Mouse (Mus musculus): Measurements from ENCODE around the gene CN725425. TPM values are rescaled to one million over a fixed set of nuclear protein-coding genes. Genes with fewer than 3 reads are reported as not detected.

Gene CN725425
- polyA plus RNA-seq, 1 experiment, result 0.15 TPM

- H3K4me3 ChIP-seq (replicated peaks; ENCODE audit: insufficient read depth, low read depth, low read length), result no peak overlapping the region
- 77% methylated on average over 11 of the region's 11 CpGs for WGBS
- H3K27ac ChIP-seq (ENCODE audit: insufficient read depth, low read length), result no peak overlapping the region
- no peak for DNase-seq
- TF ChIP-seq POLR2A (IDR thresholded peaks at IDR 0.05; ENCODE audit: borderline replicate concordance, insufficient read depth, low read length) (no peak), CTCF (IDR thresholded peaks at IDR 0.05; ENCODE audit: borderline replicate concordance, insufficient read depth, low read depth, low read length) (no peak)
- no peaks in the 10 kb centered on the region for H3K4me1 ChIP-seq (ENCODE audit: control insufficient read depth, insufficient read depth, low read length)
- H3K27me3 ChIP-seq (ENCODE audit: control insufficient read depth, insufficient read depth, low read length), result no peaks in the 10 kb centered on the region
Measured at GRCm38 (mm10) chr15:91299319-91299835, 100.1 kb downstream of the CN725425 start.

GRCm38 (mm10) chr15:91301366-91301765, 102.1 kb downstream of the CN725425 start:
- no peaks in the 10 kb centered on the region for H3K4me1 ChIP-seq (ENCODE audit: control insufficient read depth, insufficient read depth, low read length)
- peak; percentile 78 to 92 for DNase-seq
- H3K27me3 ChIP-seq (ENCODE audit: control insufficient read depth, insufficient read depth, low read length), result no peaks in the 10 kb centered on the region
- TF ChIP-seq POLR2A (IDR thresholded peaks at IDR 0.05; ENCODE audit: borderline replicate concordance, insufficient read depth, low read length), result no peak
- peak; percentile 92 for TF ChIP-seq CTCF (IDR thresholded peaks at IDR 0.05; ENCODE audit: borderline replicate concordance, insufficient read depth, low read depth, low read length)
- under 1% methylated on average over 3 of the region's 3 CpGs for WGBS
- H3K27ac ChIP-seq (ENCODE audit: insufficient read depth, low read length), result no peak overlapping the region
- H3K4me3 ChIP-seq (replicated peaks; ENCODE audit: insufficient read depth, low read depth, low read length), result no peak overlapping the region

GRCm38 (mm10) chr15:91304296-91304852, 105.1 kb downstream of the CN725425 start:
- H3K27ac ChIP-seq (ENCODE audit: insufficient read depth, low read length), result no peak overlapping the region
- WGBS, result 77% methylated on average over 7 of the region's 7 CpGs
- no peaks in the 10 kb centered on the region for H3K4me1 ChIP-seq (ENCODE audit: control insufficient read depth, insufficient read depth, low read length)
- H3K4me3 ChIP-seq (replicated peaks; ENCODE audit: insufficient read depth, low read depth, low read length), result no peak overlapping the region
- no peak for TF ChIP-seq POLR2A (IDR thresholded peaks at IDR 0.05; ENCODE audit: borderline replicate concordance, insufficient read depth, low read length)
- TF ChIP-seq CTCF (IDR thresholded peaks at IDR 0.05; ENCODE audit: borderline replicate concordance, insufficient read depth, low read depth, low read length), result peak; percentile 33; the same call in 1 of the 2 replicates
- no peaks in the 10 kb centered on the region for H3K27me3 ChIP-seq (ENCODE audit: control insufficient read depth, insufficient read depth, low read length)
- DNase-seq, result peak in 1 of 2 experiments; percentile 23

Other genes with a start within 250 kb of the CN725425 start
- gene Kif21a, start 149.5 kb upstream of the CN725425 start, polyA plus RNA-seq (2012; rRNA removed), result 81.0 and 82.4 TPM in 2 replicates
- gene Abcd2, start 7.7 kb upstream of the CN725425 start, polyA plus RNA-seq (2012; rRNA removed), result 23.7 and 26.0 TPM in 2 replicates